Mouse (Mus musculus) kidney, postnatal 0 days (tissue): ENCODE measurements around the gene Gm20604. TPM values are rescaled to one million over a fixed set of nuclear protein-coding genes. Genes with fewer than 3 reads are reported as not detected.

Experiments used
- ATAC-seq: fragments of 200-750 bp; cut with Nextera tagmentation; replicated peaks from 2 replicates; pipeline ENCODE4 v1.8.0; 2017; ENCODE audit warnings: low read depth, moderate number of reproducible peaks, moderate TSS enrichment, moderate library complexity; ENCODE audit not compliant: low FRiP score
- DNase-seq: peaks from one replicate; pipeline ENCODE4 v3.0.0-alpha.2; 2016; ENCODE audit warnings: low spot score
- H3K27ac ChIP-seq: fragments of 300-500 bp; sonication (generic); 2 replicates; pipeline ENCODE4 v1.5.1; 2014; ENCODE audit warnings: mild to moderate bottlenecking
- H3K27me3 ChIP-seq: fragments of 300-500 bp; sonication (generic); 2 replicates; pipeline ENCODE4 v1.6.1; 2014; ENCODE audit warnings: low read length, mixed read lengths; ENCODE audit not compliant: insufficient read depth
- H3K36me3 ChIP-seq: fragments of 300-500 bp; sonication (generic); 2 replicates; pipeline ENCODE4 v1.6.1; 2014; ENCODE audit warnings: low read length, mixed read lengths; ENCODE audit not compliant: insufficient read depth
- H3K4me1 ChIP-seq: fragments of 300-500 bp; sonication (generic); replicated peaks from 2 replicates; pipeline ENCODE4 v1.6.1; 2014; ENCODE audit warnings: antibody characterized with exemption, low read length, mixed read lengths; ENCODE audit not compliant: insufficient read depth
- H3K4me2 ChIP-seq: fragments of 300-500 bp; sonication (generic); 2 replicates; pipeline ENCODE4 v1.6.1; 2014; ENCODE audit warnings: mild to moderate bottlenecking, low read length, moderate library complexity, mixed read lengths
- H3K4me3 ChIP-seq: fragments of 300-500 bp; sonication (generic); replicated peaks from 2 replicates; pipeline ENCODE4 v1.5.1; 2014; ENCODE audit warnings: low read depth, low read length
- H3K9ac ChIP-seq: fragments of 300-500 bp; sonication (generic); 2 replicates; pipeline ENCODE4 v1.6.1; 2014; ENCODE audit warnings: low read depth, low read length
- H3K9me3 ChIP-seq: fragments of 300-500 bp; sonication (generic); replicated peaks from 2 replicates; pipeline ENCODE4 v1.6.1; 2016; ENCODE audit warnings: low read length, inconsistent platforms, mixed read lengths
- CTCF ChIP-seq: IDR thresholded peaks from 2 replicates; pipeline ENCODE4 v1.5.1; 2016; ENCODE audit warnings: antibody characterized with exemption, low read depth, mild to moderate bottlenecking, moderate library complexity
- WGBS: fragments of 180-500 bp; shearing (Covaris S2); extraction: QIAGEN DNeasy Blood & Tissue Kit; methylation state at CpG from one replicate; pipeline ENCODE4 v1.1.7; 2014; 5-methylcytosine and 5-hydroxymethylcytosine counted together
- polyA plus RNA-seq: library from polyadenylated mRNA; unstranded; fragments of >200 nt; fragmentation: Nextera tagmentation; extraction: Ambion mirVana; gene quantifications from 2 replicates; pipeline ENCODE4 v1.2.1, GENCODE M21; 2015

Gene Gm20604
- polyA plus RNA-seq, 1 experiment from 2014 or later = 20.5 TPM

DNA sequence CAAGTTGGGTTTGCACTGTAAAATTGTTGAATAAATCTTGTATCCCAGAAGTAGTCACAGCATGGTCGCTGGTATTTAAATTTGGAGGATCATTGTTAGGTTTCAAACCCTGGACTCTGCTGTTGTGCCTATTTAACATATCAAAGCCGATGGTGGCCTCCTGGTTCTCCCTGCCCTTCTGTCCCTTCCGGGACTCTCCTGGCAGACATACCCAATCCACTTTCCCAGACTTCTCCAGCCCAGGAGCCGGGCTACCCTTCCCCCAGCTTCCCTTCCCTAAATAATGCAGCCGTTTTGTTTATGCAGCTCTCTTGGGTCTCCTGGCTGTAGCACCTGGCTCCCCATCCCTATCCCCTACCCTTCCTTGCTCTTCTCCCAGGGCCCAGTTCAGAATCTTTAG is 464 bp upstream of the Gm20604 start:
- Histone ChIP-seq H3K9ac (peak overlapping the region; percentile 63), H3K4me3 (peak overlapping the region; percentile 78), H3K27me3 (no peaks in the 10 kb centered on the region), H3K27ac (peak overlapping the region; percentile 82; the same call in 1 of the 2 replicates), H3K36me3 (0 out of 2 replicates have a peak, but pooled peaks cover 3% of the 10 kb centered on the region), H3K4me2 (peak overlapping the region; percentile 81), H3K4me1 (peaks cover 11% of the 10 kb centered on the region), H3K9me3 (no peaks in the 10 kb centered on the region)
- TF ChIP-seq CTCF = no peak
- ATAC-seq (no peak), DNase-seq (no peak)
- 3% methylated on average over 5 of the region's 5 CpGs for WGBS

DNA sequence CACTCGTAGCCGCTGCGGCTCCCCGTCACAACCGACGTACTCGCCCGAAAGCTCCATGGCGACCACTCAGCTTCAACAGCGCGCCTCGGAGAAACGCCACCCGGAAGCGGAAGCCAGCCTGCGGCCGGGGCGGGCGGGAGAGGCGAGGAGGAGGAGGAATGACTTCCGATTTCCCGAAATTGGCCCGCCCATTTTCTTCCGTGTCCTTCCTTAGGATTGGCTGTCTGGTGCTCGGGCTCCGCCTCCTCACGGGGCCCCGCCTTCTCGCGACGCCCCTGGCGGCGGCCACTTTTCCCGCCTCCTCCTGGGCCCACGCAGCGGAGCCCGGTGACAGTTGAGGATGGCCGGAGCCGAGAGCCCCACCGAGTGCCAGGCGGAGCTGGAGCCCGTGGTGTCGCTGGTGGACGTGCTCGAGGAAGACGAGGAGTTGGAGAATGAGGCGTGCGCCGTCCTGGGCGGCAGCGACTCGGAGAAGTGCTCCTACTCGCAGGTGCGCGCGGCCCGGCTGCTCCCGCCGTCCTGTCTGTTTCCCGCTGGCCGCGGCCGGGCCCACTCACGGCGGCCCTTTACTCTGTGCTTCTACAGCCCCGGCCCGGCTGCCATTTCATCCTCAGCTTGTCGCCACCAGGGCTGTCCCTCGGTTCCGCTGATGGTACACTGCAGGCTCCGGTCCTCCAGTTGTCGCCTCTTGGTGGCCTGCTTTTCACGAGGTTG is 626 bp downstream of the Gm20604 start, which contains the start of the genes Gm28051, Gon7 and Ubr7:
TSS of gene Gm28051 (minus strand) at position 77 of the 714 bp plus-strand sequence.
TSS of gene Gon7 (minus strand) at position 115 of the 714 bp plus-strand sequence.
TSS of gene Ubr7 (plus strand) at position 279 of the 714 bp plus-strand sequence.
- Histone ChIP-seq H3K36me3 (no peaks in the 10 kb centered on the region), H3K4me1 (peaks cover 11% of the 10 kb centered on the region), H3K9me3 (no peaks in the 10 kb centered on the region), H3K9ac (peak within 1 kb of the TSS; percentile 71), H3K4me2 (peak within 1 kb of the TSS; percentile 81), H3K27me3 (no peaks in the 10 kb centered on the region), H3K27ac (peak within 1 kb of the TSS; percentile 89), H3K4me3 (peak within 1 kb of the TSS; percentile 78)
- WGBS = 0% methylated on average over 69 of the region's 73 CpGs
- peak; percentile 66 for TF ChIP-seq CTCF
- peak; percentile 97 for ATAC-seq
- DNase-seq = peak; percentile 98

DNA sequence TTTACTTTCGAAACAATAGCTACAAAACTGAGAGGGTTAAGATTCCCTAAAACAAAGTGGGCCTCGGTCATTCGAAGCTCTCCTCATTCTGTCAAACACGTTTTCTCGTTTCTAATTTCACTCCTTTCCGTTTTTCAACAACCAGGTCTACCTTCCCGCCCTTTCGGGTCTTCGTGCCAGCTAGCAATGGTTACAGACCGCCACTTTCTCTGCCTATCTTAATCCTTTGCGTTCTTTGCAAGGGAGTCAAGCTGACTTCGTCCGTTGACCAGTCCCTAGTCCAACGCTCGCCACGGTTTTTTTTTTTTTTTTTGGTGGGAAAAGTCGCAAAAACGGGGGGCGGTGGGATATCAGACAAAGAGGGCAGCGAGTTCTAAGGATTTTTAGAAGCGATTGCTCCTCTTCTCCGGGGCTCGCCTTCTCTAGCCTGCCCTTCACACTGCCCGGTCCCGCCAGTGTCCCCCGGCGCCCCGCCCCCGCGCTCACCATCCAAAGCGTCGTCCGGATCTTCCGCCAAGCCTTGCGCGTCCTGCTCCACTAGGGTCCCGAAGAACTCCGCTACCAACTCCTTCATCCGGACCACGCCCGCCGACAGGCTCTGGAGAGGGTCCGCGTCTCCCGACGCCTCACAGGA is 1.3 kb downstream of the Gm20604 start:
- Histone ChIP-seq H3K9me3 (no peaks in the 10 kb centered on the region), H3K4me1 (peaks cover 11% of the 10 kb centered on the region), H3K9ac (peak overlapping the region; percentile 71), H3K27ac (peak overlapping the region; percentile 89), H3K4me2 (peak overlapping the region; percentile 72), H3K27me3 (no peaks in the 10 kb centered on the region), H3K36me3 (no peaks in the 10 kb centered on the region), H3K4me3 (peak overlapping the region; percentile 78)
- WGBS = under 1% methylated on average over 46 of the region's 46 CpGs
- TF ChIP-seq CTCF = no peak
- peak; percentile 84; the same call in 1 of the 2 replicates for ATAC-seq
- no peak for DNase-seq

DNA sequence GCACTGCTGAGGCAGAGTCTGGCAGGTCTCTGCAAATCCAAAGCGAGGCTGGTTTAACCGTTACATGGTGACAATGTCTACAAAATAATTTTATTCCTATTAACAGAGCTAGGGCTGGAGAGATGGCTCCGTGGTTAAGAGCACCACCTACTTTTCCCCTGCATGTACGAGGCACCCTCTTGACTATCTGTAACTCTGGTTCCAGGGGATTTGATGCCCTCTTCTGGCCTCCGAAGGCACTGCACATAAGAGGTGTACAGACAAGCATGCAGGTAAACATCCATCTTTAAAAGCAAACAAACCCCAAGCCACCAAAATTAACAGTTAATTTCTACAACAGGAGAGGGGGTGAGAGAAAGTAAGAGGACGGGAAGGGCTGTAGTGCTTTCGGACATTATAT is 2.2 kb downstream of the Gm20604 start:
- 81% methylated on average over 7 of the region's 7 CpGs for WGBS
- Histone ChIP-seq H3K27ac (no peak overlapping the region), H3K9ac (no peak overlapping the region), H3K36me3 (no peaks in the 10 kb centered on the region), H3K4me2 (peak overlapping the region; percentile 72), H3K9me3 (no peaks in the 10 kb centered on the region), H3K27me3 (no peaks in the 10 kb centered on the region), H3K4me3 (peak overlapping the region; percentile 78; the same call in 1 of the 2 replicates), H3K4me1 (peaks cover 11% of the 10 kb centered on the region)
- ATAC-seq = no peak
- TF ChIP-seq CTCF = peak; percentile 65
- DNase-seq = peak; percentile 28

DNA sequence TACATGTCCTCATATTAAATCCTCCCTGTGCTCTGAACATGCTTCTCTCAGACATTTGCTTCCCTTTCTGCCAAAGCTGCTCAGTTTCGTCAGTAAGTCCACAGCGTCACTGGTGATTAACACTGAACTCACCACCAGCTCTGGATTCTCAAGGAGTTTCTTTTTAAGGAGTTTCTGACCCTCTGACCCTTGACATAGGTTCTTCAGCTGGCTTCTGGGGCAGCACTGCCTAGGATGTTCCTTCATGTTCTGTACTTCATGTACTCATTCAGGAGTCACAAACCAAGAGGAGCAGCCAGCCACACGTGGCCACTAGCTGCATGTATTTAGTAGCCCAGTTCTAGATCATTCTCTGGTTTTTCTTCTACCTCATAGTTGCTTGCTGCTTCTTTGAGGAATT is 10.2 kb downstream of the Gm20604 start:
- Histone ChIP-seq H3K36me3 (no peaks in the 10 kb centered on the region), H3K27me3 (no peaks in the 10 kb centered on the region), H3K9me3 (no peaks in the 10 kb centered on the region), H3K4me1 (no peaks in the 10 kb centered on the region), H3K4me3 (no peak overlapping the region), H3K4me2 (no peak overlapping the region), H3K9ac (no peak overlapping the region), H3K27ac (no peak overlapping the region)
- TF ChIP-seq CTCF = no peak
- DNase-seq = no peak
- ATAC-seq = no peak
- WGBS = 85% methylated on average over 3 of the region's 3 CpGs

DNA sequence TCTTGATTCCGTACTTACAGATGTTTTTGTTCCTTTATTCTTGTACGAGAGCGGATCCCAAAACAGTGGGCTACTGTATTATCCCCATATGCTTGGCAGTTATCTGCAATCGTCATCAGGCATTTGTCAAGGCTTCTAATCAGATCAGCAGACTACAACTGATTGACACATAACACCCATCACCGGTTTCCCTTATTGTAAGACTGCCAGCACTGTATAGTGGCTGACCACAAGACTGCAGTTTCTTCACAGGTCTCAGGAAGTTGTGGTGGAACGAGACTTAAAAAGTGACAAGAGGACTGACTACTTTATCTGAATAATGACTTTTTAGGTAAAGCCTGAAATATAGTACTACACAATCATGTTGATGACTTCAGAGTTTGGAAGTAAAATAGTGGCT is 13.6 kb downstream of the Gm20604 start:
- 61% methylated on average over 6 of the region's 6 CpGs for WGBS
- H3K4me3 ChIP-seq = no peak overlapping the region
- peak overlapping the region; percentile 69; the same call in 1 of the 2 replicates for H3K4me2 ChIP-seq
- H3K4me1 ChIP-seq = peaks cover 6% of the 10 kb centered on the region; the same call in 1 of the 2 replicates
- H3K27me3 ChIP-seq = no peaks in the 10 kb centered on the region
- no peak overlapping the region for H3K27ac ChIP-seq
- no peaks in the 10 kb centered on the region for H3K9me3 ChIP-seq
- peak; percentile 8; the same call in 1 of the 2 replicates for TF ChIP-seq CTCF
- DNase-seq (no peak), ATAC-seq (no peak)
- no peak overlapping the region for H3K9ac ChIP-seq
- H3K36me3 ChIP-seq = no peaks in the 10 kb centered on the region
